Mouse (Mus musculus): Measurements from ENCODE around the gene Cryaa. TPM values are rescaled to one million over a fixed set of nuclear protein-coding genes. Genes with fewer than 3 reads are reported as not detected.

Cryaa gene
- not detected in 2 replicates for total RNA-seq (2015)
- total RNA-seq (2017) = not detected in 2 replicates

- no peak for ATAC-seq (ENCODE audit: poor library complexity, severe bottlenecking)
Measured at GRCm38 (mm10) chr17:31677507-31677906, at the start of gene Cryaa. Gene Cryaa, plus strand, starts transcription at chr17:31677807.

GRCm38 (mm10) chr17:31627961-31628360 is 49.6 kb upstream of the Cryaa start:
- no peak for ATAC-seq (ENCODE audit: poor library complexity, severe bottlenecking)

- no peak for ATAC-seq (ENCODE audit: poor library complexity, severe bottlenecking)
Measured at GRCm38 (mm10) chr17:31631081-31631800, 46.4 kb upstream of the Cryaa start.

- ATAC-seq (ENCODE audit: poor library complexity, severe bottlenecking) = no peak
Measured at GRCm38 (mm10) chr17:31633007-31633406, 44.6 kb upstream of the Cryaa start.

GRCm38 (mm10) chr17:31634896-31635295 is 42.7 kb upstream of the Cryaa start:
- ATAC-seq (ENCODE audit: poor library complexity, severe bottlenecking) = no peak

GRCm38 (mm10) chr17:31635781-31636180 is 41.8 kb upstream of the Cryaa start:
- no peak for ATAC-seq (ENCODE audit: poor library complexity, severe bottlenecking)

GRCm38 (mm10) chr17:31636277-31636941 is 41.2 kb upstream of the Cryaa start:
- peak; percentile 36 for ATAC-seq (ENCODE audit: poor library complexity, severe bottlenecking)

- ATAC-seq (ENCODE audit: poor library complexity, severe bottlenecking) = peak; percentile 87
Measured at GRCm38 (mm10) chr17:31636942-31637811, 40.4 kb upstream of the Cryaa start, which contains the start of gene Cbs. Gene Cbs, minus strand, starts transcription at chr17:31637238.

GRCm38 (mm10) chr17:31637866-31638570 is 39.6 kb upstream of the Cryaa start:
- ATAC-seq (ENCODE audit: poor library complexity, severe bottlenecking) = no peak

- no peak for ATAC-seq (ENCODE audit: poor library complexity, severe bottlenecking)
Measured at GRCm38 (mm10) chr17:31639651-31640050, 38.0 kb upstream of the Cryaa start.

GRCm38 (mm10) chr17:31642331-31642730 is 35.3 kb upstream of the Cryaa start:
- ATAC-seq (ENCODE audit: poor library complexity, severe bottlenecking) = no peak

GRCm38 (mm10) chr17:31642913-31643312 is 34.7 kb upstream of the Cryaa start:
- ATAC-seq (ENCODE audit: poor library complexity, severe bottlenecking) = no peak

- no peak for ATAC-seq (ENCODE audit: poor library complexity, severe bottlenecking)
Measured at GRCm38 (mm10) chr17:31646199-31647002, 31.2 kb upstream of the Cryaa start.

GRCm38 (mm10) chr17:31652152-31652551 is 25.5 kb upstream of the Cryaa start:
- ATAC-seq (ENCODE audit: poor library complexity, severe bottlenecking) = no peak

GRCm38 (mm10) chr17:31653277-31653676 is 24.3 kb upstream of the Cryaa start:
- ATAC-seq (ENCODE audit: poor library complexity, severe bottlenecking) = no peak

GRCm38 (mm10) chr17:31655366-31655765 is 22.2 kb upstream of the Cryaa start:
- ATAC-seq (ENCODE audit: poor library complexity, severe bottlenecking) = no peak

- no peak for ATAC-seq (ENCODE audit: poor library complexity, severe bottlenecking)
Measured at GRCm38 (mm10) chr17:31656682-31657081, 20.9 kb upstream of the Cryaa start.

GRCm38 (mm10) chr17:31657141-31657983 is 20.2 kb upstream of the Cryaa start:
- ATAC-seq (ENCODE audit: poor library complexity, severe bottlenecking) = no peak

GRCm38 (mm10) chr17:31658136-31658467 is 19.5 kb upstream of the Cryaa start:
- no peak for ATAC-seq (ENCODE audit: poor library complexity, severe bottlenecking)

Measured in megakaryocyte, adult 5-6 weeks (primary cell).